Mouse (Mus musculus): ENCODE measurements around the gene Stk36. TPM values are rescaled to one million over a fixed set of nuclear protein-coding genes. Genes with fewer than 3 reads are reported as not detected.

Gene Stk36
- total RNA-seq (2021) = 1 to 10 TPM in 1 of 2 experiments, under 1 TPM in 1; 1.00 to 1.6 TPM
- long read RNA-seq, experiment 1 = 0 reads
- long read RNA-seq, experiment 2, partial matches to known transcripts = 0 of 2 reads
- long read RNA-seq, experiment 2, other reads (novel, unspliced or antisense) = 2 of 2 reads

DNA sequence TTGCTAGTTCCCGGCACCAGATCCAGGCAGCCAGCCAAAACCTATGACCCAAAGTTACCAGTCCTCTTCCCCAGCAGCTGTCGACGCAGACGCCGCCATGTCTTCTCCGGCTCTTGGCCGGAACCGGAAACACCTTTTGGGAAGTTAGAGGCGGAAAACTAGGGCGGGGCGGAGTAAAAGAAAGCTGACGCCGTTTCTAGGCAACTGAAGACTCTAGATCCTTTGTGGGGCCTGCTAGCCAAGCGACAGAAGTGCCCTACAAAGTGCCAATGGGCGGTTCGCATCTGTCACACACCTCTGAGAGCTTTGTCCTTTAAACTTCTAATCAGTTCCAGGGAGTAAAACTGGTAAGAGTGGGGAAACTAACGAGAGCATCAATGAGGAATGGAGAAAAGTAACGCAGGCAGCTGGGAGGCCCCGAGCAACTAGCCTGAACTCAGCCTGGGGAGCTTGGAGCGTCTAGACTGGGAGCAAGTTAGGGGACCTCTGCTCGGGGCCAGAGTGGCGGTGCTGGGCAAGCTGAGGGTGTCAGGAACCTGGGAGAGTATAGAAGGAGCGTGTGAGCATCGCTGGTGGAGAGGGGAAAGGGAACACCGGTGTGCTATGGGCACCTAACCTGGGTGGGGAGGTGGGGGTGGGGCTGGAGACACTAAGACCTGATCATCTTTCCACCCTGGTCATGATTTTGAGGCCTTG, at the start of gene Stk36, which contains the start of gene Rnf25:
Stk36 (plus strand) TSS at position 179 of the 696 bp plus-strand sequence.
Rnf25 (minus strand) TSS at position 131 of the 696 bp plus-strand sequence.
- DNase-seq = peak; percentile 81 to 87
- intact Hi-C loops (cut with DNase I) = loop anchor here (5.0 kb wide), 1 partner anchor 156 kb away; no protein-coding TSS in a partner anchor

DNA sequence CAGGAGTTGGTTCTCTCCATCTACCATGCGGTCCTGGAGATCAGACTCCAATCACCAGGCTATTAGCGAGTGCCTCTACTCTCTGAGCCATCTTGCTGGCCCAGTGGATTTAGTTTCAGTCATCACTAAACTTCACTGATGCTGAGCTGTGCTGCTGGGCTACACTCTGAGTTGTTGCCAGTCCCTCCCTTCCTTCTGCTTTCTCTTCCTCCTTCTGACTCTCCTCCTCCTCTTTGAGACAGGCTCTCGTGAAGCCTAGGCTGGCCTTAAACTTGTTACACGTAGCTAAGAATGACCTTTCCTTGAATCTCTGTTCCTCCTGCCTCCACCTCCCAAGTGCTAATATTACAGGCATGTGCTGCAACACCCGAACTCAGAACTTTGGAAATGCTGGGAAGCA, 42.2 kb upstream of the Stk36 start:
- DNase-seq = no peak
- intact Hi-C loops (cut with DNase I) = no loop called here

DNA sequence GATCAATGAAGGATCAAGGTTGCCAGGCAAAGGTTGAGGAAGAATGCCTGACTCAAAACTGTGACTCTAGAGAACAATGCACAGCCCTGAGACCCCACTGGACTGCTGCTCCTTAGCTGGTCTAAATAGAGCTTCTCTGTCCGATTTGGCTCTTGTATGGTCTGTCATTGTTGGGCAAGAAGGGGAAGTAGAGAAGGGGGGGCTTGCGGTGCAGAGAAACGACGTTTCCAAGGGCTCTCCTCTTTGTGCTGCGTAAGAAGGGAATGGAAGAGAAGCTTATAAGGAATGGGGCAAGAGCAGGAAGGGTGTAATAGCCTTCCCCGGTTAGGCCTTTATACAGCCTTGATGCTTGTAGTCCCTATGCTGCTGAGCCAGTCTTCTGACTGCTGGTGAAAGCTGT, 35.4 kb upstream of the Stk36 start:
- no peak for DNase-seq
- intact Hi-C loops (cut with DNase I) = no loop called here

DNA sequence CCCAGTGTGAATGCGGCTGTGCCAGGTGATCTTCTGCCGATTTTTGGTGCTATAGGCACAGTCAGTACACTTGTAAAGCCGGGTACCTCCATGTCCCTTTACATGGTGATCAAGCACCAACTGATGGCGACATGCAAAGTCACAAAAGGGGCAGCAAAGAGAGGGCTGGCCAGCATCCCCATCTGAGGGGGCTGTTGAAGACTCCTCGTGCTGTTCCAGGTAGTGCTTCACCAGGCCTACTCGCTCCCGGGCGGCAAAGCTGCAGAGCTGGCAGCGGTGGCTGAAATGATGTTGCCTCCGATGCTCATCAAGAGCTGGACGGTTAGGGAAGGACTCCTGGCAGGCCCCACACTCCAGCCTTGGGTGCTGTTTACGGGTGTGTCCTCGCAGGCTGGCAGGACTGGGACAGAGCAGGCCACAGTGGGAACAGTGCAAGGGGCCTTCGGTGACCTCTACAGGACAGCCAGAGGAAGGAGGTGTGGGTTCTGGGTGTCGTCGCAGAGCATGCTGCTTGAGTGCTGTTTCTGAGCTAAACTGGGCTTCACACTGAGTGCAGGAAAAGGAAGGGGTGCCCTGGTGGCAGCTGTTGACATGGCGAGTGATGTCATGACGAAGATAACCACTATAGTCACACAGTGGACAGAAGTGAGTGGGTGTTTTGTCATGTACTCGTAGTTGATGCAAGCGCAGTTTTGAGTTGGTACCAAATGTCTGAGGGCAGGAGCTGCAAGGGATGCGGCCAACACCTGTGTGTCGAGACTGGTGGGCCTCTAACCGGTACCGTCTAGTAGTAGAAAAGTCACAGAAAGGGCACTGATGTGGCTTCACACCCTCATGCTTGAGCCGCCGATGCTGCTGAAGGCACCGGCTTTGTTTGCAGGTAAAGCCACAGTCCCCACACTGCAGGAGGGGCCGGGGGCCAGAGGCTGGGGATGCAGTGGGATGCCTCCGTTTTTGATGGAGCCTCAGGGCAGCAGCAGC, 31.2 kb upstream of the Stk36 start:
- intact Hi-C loops (cut with DNase I) = no loop called here
- DNase-seq = no peak

DNA sequence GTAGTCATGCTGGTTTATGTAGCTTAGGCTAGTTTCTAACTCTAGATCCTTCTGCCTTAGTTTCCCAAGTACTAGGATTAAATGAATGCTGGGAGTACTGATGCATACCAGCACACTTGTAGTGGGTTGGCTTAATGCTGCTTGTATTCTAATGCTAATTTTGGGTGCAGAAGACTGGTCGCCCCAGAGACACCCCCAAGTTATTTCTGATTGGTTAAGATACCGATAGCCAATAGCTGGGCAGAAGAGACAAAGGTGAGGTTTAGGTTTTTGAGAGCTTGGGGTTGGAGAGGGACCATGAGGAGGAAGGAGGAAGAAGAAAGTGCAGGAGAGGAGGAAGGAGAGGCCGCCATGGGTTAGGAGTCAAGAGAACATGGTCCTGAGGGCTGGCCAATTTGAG, 18.6 kb upstream of the Stk36 start:
- intact Hi-C loops (cut with DNase I) = no loop called here
- no peak for DNase-seq

DNA sequence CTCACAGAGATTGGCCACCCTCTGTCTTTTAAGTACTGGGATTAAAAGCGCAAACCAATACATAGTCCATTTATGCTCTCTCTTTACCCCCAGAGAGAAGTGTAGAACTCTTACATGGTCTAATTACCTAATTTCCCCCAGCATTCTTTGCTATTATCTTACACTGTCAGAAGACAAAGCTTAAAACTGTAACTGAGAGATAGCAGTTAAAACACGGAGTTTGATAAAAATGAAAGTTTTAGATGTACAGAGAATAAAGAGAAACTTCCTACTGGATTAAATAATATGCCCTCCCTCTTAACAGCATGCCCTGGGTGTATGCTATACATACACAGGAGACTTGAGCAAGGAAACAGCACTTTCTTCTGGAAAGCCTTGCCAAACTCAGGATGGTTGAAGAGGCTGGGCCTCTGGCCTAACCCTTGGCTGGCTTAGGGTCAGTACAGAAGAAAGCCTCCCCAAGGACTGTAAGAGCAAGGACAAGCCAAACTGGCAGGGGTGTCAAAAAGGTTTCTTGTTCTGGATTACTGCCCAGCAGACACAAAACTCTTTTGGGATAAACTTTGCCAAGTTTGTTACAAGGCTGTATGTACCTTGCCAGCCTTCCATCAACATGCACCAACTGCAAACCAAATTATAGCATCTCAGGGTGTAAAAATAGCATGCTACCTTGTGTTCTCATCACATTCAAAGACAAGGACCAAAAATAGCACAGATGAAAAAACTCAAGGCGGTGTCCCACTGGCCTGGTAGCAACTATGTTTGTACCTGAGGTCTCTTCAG, 16.4 kb upstream of the Stk36 start:
- DNase-seq = peak; percentile 12 to 38
- intact Hi-C loops (cut with DNase I) = no loop called here

DNA sequence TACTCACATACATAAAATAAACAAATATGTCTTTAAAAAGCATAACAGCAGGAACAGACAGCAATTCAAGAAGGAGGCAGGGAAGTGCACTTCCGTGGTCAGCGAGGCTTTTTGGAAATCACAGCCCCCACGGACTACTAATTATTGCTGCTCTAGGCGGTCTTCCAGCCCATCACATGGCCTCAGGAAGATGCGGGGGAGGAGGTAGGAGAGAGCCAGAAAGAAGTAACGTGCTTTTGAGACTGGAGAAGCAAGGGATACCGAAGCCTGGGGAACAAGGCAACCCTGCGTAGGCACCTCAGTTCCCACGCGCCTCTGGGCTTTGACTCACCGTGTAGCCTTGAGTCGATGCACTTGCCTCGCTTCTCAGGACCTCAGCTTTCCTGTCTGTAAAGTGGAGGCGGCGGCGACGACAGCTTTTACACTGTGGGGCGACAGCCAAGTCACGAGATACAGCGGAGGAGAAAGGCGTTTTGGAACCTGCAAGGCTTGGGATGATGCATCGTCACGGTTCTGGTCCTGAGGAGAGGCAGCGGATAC, 13.9 kb upstream of the Stk36 start:
- intact Hi-C loops (cut with DNase I) = no loop called here
- peak in 1 of 2 experiments; percentile 49 for DNase-seq

DNA sequence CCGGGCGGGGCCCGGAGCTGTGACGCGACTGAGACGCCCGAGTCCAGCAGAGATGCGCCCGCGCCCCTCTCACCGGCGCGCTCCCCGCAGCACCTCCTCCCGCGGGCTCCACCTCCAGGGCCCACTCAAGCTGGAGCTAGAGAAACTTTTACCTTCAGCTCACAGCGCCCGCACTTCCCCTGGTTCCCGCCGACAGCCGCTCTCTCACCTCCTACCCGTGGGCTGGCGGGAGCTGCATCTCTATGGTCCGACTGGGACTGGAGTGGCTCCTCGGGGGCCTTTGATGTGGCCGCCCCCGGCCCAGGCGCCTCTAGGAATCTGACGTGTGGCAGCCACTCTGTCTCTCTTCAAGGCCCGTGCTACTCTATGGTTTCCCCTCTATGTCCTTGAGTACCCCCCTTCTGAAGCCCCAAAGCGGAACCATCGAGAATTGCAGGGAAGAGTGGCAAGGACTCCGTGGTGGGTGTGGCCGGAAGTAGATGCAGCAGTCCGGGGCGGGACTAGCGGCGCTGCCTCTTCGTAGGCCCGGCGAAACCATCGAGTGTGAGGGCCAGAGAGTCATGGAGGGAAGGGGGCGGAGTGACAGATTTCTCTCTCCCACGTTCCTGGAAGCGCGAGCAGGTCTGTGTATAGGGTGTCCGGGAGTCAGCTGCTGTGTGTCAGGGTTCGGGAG, 13.3 kb upstream of the Stk36 start, which contains the start of the genes Zfp142 and Bcs1l:
Zfp142 (minus strand) TSS at position 474 of the 673 bp plus-strand sequence.
Bcs1l (plus strand) TSS at position 517 of the 673 bp plus-strand sequence.
- DNase-seq = peak; percentile 97 to 99
- intact Hi-C loops (cut with DNase I) = loop anchor here (2.0 kb wide), 1 partner anchor 81 kb away; the partner anchor contains the start of gene Cnot9

DNA sequence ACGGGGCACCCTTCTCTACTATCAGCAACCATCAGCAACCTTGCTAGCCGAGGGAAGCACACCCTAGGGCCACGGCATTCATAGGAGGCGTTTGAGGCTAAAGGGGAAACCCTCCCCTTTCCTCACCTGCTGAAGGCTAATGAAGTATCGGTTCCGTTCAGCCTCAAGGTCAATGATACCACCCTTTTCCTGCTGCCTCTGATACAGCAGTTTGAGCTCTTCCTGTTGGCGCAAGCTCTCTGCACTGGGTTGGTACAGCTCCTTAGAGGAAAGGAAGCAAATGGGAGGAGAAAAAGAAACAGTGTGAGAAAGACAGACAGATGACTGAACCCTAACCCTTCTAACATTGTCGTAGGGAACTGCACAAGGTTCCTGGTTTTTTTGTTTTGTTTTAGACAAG, 6.8 kb upstream of the Stk36 start:
- intact Hi-C loops (cut with DNase I) = no loop called here
- DNase-seq = no peak

DNA sequence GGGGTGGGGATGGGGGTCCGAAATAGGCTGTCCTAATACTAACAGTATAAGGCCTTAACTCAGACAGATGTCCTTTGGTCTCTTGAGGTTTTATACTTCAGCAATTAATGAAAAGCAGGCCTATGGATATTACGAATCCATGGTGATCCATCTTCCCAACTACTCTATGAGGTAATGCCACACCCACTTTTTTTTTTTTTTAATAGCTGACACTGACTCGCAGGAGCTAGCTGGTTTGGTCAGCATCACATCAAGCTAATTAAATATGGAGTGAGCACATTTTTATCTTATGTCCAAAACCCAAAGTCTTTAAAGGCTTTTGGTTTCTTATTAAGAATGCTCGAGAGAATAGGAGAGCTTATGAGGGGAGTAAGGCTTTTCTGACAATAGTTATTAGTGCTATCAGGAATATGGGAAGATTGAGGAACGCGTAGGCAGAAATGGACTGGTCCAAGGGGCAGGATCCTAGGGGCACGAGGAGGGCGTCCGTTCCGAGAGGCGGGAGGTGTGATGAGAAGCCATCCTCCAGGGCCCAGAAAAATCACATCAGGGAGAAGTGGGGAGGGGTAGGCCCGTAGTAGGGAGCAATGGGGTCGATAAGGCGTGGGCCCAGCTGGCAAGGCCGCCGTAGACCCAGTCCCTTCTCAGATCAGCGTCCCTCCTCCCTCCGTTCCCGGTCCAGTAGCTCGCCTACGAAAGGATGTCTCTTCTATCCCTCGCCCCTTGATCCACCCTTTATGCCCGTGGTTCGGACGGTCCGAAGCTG, 561 bp upstream of the Stk36 start:
- intact Hi-C loops (cut with DNase I) = loop anchor here (5.0 kb wide), 1 partner anchor 157 kb away; no protein-coding TSS in a partner anchor
- no peak for DNase-seq

DNA sequence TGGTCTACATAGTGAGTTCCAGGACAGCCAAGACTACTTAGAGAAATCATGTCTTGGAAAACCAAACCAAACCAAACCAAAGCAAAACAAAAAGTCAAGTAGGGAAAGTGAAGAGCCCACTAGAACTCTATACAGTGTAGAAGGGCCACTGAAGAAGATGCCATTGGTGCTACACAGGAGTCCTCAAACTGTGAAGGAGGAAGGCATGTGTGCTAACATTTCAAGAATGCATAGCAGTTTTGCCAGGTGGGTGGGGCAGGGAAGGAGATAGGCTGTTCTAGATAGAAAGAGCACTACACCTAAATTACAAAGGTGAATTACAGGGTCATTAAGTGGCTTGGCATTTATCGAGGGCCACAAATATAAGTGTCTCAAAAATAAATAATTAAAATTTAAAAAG, 22.9 kb downstream of the Stk36 start:
- intact Hi-C loops (cut with DNase I) = no loop called here
- no peak for DNase-seq

DNA sequence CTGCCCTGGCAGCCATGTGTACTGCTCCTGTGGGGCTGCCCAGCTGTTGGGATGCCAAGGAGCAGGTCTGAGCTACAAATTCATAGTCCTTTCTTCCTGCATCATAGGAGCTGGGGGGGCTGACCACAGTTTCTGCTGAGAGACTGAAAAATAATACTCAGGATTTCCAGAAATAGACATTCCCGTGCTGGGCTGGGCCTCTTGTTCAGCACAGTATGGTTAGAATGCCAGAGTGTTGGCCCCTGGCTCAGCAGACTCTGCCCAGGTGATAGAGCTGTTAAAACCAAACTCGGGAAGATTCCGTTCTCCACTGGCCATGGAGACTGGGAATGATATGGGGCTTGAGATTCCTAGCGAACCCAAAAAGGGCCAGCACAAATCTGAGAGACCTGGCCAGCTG, 24.8 kb downstream of the Stk36 start:
- no peak for DNase-seq
- intact Hi-C loops (cut with DNase I) = no loop called here

DNA sequence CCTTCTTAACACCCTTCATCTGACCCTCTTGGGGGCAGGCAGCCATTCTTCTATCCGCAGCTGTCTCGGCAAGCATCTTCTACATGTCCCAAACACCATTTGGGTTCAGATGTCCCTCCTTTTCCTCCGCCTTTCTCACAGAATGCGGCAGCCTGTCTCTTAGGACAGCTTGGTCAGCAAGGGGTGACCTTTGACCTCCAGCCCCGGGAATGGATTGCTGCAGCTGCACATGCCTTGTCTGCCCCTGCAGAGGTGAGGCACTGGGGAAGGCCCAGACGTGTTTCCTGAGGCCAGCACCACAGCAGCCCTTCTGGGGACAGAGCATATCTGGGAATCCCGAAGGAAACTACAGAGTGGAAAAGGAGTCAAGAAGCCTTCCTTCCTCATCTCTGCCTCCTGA, 26.8 kb downstream of the Stk36 start:
- no peak for DNase-seq
- intact Hi-C loops (cut with DNase I) = no loop called here

DNA sequence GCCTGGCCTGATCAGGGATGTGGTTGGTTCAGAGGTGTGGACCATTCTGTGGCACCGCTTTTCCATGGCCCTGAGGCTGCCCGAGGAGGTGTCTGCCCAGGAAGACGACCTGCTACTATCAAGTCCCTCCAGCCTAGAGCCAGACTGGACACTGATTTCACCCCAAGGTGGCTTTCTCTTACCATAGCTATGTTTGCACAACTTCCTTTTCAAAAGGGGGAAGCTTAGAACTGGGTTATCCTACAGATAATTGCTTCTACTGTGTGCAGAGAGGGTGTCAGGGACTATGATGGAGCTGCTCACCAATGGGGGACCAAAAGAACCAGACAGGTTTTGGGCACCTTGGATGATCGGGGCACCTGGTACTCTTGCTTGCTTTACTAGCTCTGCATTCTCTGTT, 31.5 kb downstream of the Stk36 start:
- DNase-seq = no peak
- intact Hi-C loops (cut with DNase I) = no loop called here

DNA sequence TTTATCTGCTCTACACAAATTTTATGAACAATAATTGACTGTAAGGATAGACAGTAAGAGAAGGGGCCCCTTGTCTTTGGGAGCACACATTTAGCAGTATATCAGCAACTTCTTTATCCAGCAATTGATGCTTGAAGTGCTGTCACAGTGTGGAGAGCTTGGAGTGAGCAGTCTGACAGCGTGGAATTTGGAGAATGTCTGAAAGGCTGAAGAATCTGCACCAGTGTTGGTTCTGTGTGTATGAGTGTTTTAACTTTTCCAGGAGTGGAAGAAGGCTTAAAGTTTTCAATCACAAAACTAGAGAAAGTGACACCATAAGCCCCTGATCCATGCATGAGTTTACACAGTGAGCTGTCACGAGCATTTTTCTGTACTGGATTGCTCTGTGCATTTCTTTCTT, 42.3 kb downstream of the Stk36 start:
- DNase-seq = no peak
- intact Hi-C loops (cut with DNase I) = loop anchor here (10.0 kb wide), 1 partner anchor 121 kb away; no protein-coding TSS in a partner anchor

DNA sequence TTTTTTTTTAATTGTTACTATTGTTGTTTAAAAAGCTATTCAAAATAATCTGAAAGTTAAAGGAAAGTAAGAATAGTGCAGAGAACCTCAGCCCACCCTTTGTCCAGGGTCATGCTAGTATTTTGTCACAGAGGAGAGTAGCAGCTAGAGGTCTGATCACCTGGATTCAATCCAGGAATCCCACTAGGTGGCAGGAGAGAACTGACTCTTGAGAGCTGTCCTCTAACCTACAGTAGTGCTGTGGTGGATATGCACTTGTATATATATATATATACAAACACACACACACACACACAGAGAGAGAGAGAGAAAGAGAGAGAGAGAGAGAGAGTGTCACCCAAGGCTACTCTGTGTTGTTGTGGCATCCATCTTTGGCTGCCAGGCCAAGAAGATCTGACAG, 42.7 kb downstream of the Stk36 start:
- intact Hi-C loops (cut with DNase I) = loop anchor here (10.0 kb wide), 1 partner anchor 121 kb away; no protein-coding TSS in a partner anchor
- peak in 1 of 2 experiments; percentile 16 for DNase-seq

DNA sequence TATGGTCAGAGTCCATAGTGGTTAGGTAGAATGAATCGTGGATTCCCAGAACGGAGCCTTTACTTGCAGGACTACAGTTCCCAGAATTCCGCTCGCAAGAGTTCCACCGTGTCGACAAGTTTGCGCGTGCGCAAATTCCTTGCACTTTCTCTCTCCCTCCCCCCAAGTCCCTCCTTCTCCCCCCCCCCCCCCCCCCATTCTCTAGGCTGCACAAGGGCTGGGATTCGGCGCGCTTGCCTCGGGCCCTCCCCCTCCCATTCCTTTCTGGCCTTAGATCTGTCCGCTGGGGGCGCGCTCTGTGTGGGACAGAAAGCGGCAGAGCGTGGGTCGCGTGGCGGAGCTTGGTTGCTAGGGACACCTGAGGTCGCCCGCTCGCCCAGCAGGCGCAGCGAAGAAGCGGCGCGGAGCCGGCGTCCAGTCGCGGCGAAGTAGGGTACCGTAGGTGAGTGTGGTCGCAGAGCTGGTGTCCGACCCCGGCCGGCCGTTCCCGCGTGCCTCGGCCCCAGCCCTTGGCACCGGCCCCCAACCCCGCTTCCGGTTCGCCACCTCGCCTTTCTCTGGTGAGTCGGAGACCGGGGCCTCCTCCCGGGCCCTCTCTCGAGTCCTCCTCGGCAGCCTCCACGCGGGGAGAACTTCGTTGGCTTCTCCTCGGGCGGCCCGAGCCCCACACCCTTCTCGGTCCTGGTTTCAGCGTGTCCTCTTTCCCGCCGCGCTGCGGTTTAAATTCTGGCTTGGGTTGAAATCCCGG, 60.4 kb downstream of the Stk36 start, which contains the start of gene Ttll4:
Ttll4 (plus strand) TSS at position 298 of the 748 bp plus-strand sequence.
- DNase-seq = peak; percentile 95
- intact Hi-C loops (cut with DNase I) = no loop called here
